Mouse (Mus musculus): ENCODE measurements around the gene Zbtb5.

DNA sequence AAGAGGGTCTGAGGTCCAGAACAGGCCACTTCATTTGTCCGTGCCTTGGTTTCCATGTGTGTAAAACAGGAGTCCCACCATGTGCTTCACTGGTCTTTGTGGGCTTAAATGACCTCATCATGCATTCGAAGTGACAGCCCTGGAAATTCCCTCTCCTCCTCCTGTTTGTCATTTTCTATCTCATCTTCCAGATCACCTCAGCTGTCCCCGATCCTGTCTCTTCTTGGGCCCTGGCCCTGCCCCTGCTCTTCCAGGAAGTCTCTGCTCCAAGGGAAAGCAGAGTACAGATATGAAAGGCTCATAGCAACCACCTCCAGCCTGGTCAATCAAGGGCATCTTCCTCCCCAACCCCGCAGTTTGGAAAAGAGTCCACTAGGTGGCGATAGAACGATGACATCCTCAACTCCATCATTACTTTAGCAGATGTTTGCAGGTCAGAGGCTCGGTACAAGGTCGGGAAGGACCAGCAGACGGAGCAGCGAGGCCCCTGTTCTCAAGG, 41.6 kb downstream of the Zbtb5 start:
- TF ChIP-seq CTCF (IDR thresholded peaks at IDR 0.05; ENCODE audit: borderline replicate concordance, control insufficient read depth, extremely low read depth, insufficient read depth, low read length, poor library complexity) (peak; percentile 77; the same call in 1 of the 2 replicates), POLR2A (IDR thresholded peaks at IDR 0.05; ENCODE audit: control insufficient read depth, extremely low read depth, insufficient read depth, low read length, poor library complexity) (no peak)

Data from thymus, adult 2 months (tissue).